Mouse (Mus musculus) hindbrain, embryonic 16.5 days (tissue): ENCODE measurements around the gene Prkg1. TPM values are rescaled to one million over a fixed set of nuclear protein-coding genes. Genes with fewer than 3 reads are reported as not detected.

Source experiments
- ATAC-seq: fragments of 200-750 bp; cut with Nextera tagmentation; 2 replicates; pipeline ENCODE4 v1.8.0; 2017; ENCODE audit warnings: moderate TSS enrichment, moderate library complexity
- H3K27ac ChIP-seq: fragments of 300-500 bp; sonication (generic); 2 replicates; pipeline ENCODE4 v1.5.1; 2014; ENCODE audit warnings: low read depth, mild to moderate bottlenecking, control low read depth, low read length, moderate library complexity
- H3K27me3 ChIP-seq: fragments of 300-500 bp; sonication (generic); replicated peaks from 2 replicates; pipeline ENCODE4 v1.6.1; 2014; ENCODE audit warnings: low read length; ENCODE audit not compliant: control insufficient read depth, insufficient read depth
- H3K36me3 ChIP-seq: fragments of 300-500 bp; sonication (generic); 2 replicates; pipeline ENCODE4 v1.6.1; 2014; ENCODE audit warnings: mild to moderate bottlenecking, low read length, moderate library complexity, mixed read lengths; ENCODE audit not compliant: control insufficient read depth, insufficient read depth
- H3K4me1 ChIP-seq: fragments of 300-500 bp; sonication (generic); 2 replicates; pipeline ENCODE4 v1.6.1; 2014; ENCODE audit warnings: low read depth, low read length; ENCODE audit not compliant: control insufficient read depth, insufficient read depth
- H3K4me2 ChIP-seq: fragments of 300-500 bp; sonication (generic); 2 replicates; pipeline ENCODE4 v1.6.1; 2014; ENCODE audit warnings: mild to moderate bottlenecking, low read length, control low read depth, moderate library complexity
- H3K4me3 ChIP-seq: fragments of 300-500 bp; sonication (generic); 2 replicates; pipeline ENCODE4 v1.5.1; 2014; ENCODE audit warnings: mild to moderate bottlenecking, low read length, control low read depth, moderate library complexity
- H3K9ac ChIP-seq: fragments of 300-500 bp; sonication (generic); 2 replicates; pipeline ENCODE4 v1.6.1; 2014; ENCODE audit warnings: low read depth, mild to moderate bottlenecking, control low read depth, low read length, moderate library complexity
- H3K9me3 ChIP-seq: fragments of 300-500 bp; sonication (generic); 2 replicates; pipeline ENCODE4 v1.6.1; 2014; ENCODE audit warnings: mild to moderate bottlenecking, low read length, moderate library complexity; ENCODE audit not compliant: control insufficient read depth
- WGBS: fragments of 180-500 bp; shearing (Covaris S2); extraction: QIAGEN DNeasy Blood & Tissue Kit; methylation state at CpG from one replicate; pipeline ENCODE4 v1.1.7; 2014; 5-methylcytosine and 5-hydroxymethylcytosine counted together
- polyA plus RNA-seq: library from polyadenylated mRNA; unstranded; fragments of >200 nt; fragmentation: Nextera tagmentation; extraction: Ambion mirVana; gene quantifications from 2 replicates; pipeline ENCODE4 v1.2.1, GENCODE M21; 2015

Gene Prkg1
- polyA plus RNA-seq, 1 experiment from 2014 or later: 4.8 TPM

GRCm38 (mm10) chr19:31514490-31514889 is 250.3 kb downstream of the Prkg1 start:
- no peak for ATAC-seq
- Histone ChIP-seq H3K4me3 (no peak overlapping the region), H3K27ac (no peak overlapping the region), H3K36me3 (no peaks in the 10 kb centered on the region), H3K4me2 (no peak overlapping the region), H3K9ac (no peak overlapping the region), H3K27me3 (no peaks in the 10 kb centered on the region), H3K4me1 (no peaks in the 10 kb centered on the region), H3K9me3 (no peaks in the 10 kb centered on the region)
- WGBS: 89% methylated on average over 2 of the region's 2 CpGs

- Histone ChIP-seq H3K9ac (no peak overlapping the region), H3K27ac (no peak overlapping the region), H3K27me3 (no peaks in the 10 kb centered on the region), H3K4me2 (no peak overlapping the region), H3K4me1 (no peaks in the 10 kb centered on the region), H3K36me3 (no peaks in the 10 kb centered on the region), H3K4me3 (no peak overlapping the region), H3K9me3 (no peaks in the 10 kb centered on the region)
- no peak for ATAC-seq
- 73% methylated on average over 3 of the region's 3 CpGs for WGBS
These were observed 257.0 kb downstream of the Prkg1 start for GRCm38 (mm10) chr19:31507831-31508230.

GRCm38 (mm10) chr19:31506296-31506695 is 258.5 kb downstream of the Prkg1 start:
- H3K9me3 ChIP-seq: no peaks in the 10 kb centered on the region
- no peak overlapping the region for H3K4me2 ChIP-seq
- no peaks in the 10 kb centered on the region for H3K36me3 ChIP-seq
- H3K9ac ChIP-seq: no peak overlapping the region
- no peak for ATAC-seq
- H3K4me1 ChIP-seq: no peaks in the 10 kb centered on the region
- no peak overlapping the region for H3K27ac ChIP-seq
- WGBS: 88% methylated on average over 2 of the region's 2 CpGs
- no peak overlapping the region for H3K4me3 ChIP-seq
- H3K27me3 ChIP-seq: no peaks in the 10 kb centered on the region

GRCm38 (mm10) chr19:31505041-31505440 is 259.8 kb downstream of the Prkg1 start:
- WGBS: 97% methylated on average over 2 of the region's 2 CpGs
- H3K27ac ChIP-seq: no peak overlapping the region

GRCm38 (mm10) chr19:31497386-31497785 is 267.4 kb downstream of the Prkg1 start:
- WGBS: 83% methylated on average over 4 of the region's 4 CpGs
- no peaks in the 10 kb centered on the region for H3K27me3 ChIP-seq
- H3K9ac ChIP-seq: no peak overlapping the region
- no peak overlapping the region for H3K4me3 ChIP-seq
- no peaks in the 10 kb centered on the region for H3K9me3 ChIP-seq
- no peak overlapping the region for H3K27ac ChIP-seq
- H3K4me1 ChIP-seq: no peaks in the 10 kb centered on the region
- H3K36me3 ChIP-seq: no peaks in the 10 kb centered on the region
- H3K4me2 ChIP-seq: no peak overlapping the region
- ATAC-seq: no peak

More at GRCm38 (mm10) chr19:31505041-31505440, 259.8 kb downstream of the Prkg1 start:
- no peak for ATAC-seq
- H3K4me1 ChIP-seq: no peaks in the 10 kb centered on the region
- H3K4me3 ChIP-seq: no peak overlapping the region
- no peaks in the 10 kb centered on the region for H3K9me3 ChIP-seq
- no peak overlapping the region for H3K4me2 ChIP-seq
- H3K9ac ChIP-seq: no peak overlapping the region
- H3K27me3 ChIP-seq: no peaks in the 10 kb centered on the region
- H3K36me3 ChIP-seq: no peaks in the 10 kb centered on the region

GRCm38 (mm10) chr19:31489606-31490005 is 275.2 kb downstream of the Prkg1 start:
- Histone ChIP-seq H3K36me3 (no peaks in the 10 kb centered on the region), H3K4me2 (no peak overlapping the region), H3K4me3 (no peak overlapping the region), H3K27ac (no peak overlapping the region), H3K4me1 (no peaks in the 10 kb centered on the region), H3K9ac (no peak overlapping the region), H3K9me3 (no peaks in the 10 kb centered on the region), H3K27me3 (no peaks in the 10 kb centered on the region)
- 62% methylated on average over 4 of the region's 4 CpGs for WGBS
- no peak; the same call in 1 of the 2 replicates for ATAC-seq

- WGBS: 32% methylated on average over 1 of the region's 1 CpGs
These were observed 293.1 kb downstream of the Prkg1 start for GRCm38 (mm10) chr19:31471766-31472165.

GRCm38 (mm10) chr19:31460188-31460587 is 304.6 kb downstream of the Prkg1 start:
- Histone ChIP-seq H3K27ac (no peak overlapping the region), H3K4me2 (no peak overlapping the region), H3K9ac (no peak overlapping the region), H3K27me3 (no peaks in the 10 kb centered on the region), H3K36me3 (no peaks in the 10 kb centered on the region), H3K9me3 (no peaks in the 10 kb centered on the region), H3K4me3 (no peak overlapping the region), H3K4me1 (no peaks in the 10 kb centered on the region)
- no peak for ATAC-seq

More at GRCm38 (mm10) chr19:31471766-31472165, 293.1 kb downstream of the Prkg1 start:
- Histone ChIP-seq H3K4me3 (no peak overlapping the region), H3K4me2 (no peak overlapping the region), H3K27me3 (no peaks in the 10 kb centered on the region), H3K9ac (no peak overlapping the region), H3K36me3 (no peaks in the 10 kb centered on the region), H3K4me1 (no peaks in the 10 kb centered on the region), H3K27ac (no peak overlapping the region), H3K9me3 (no peaks in the 10 kb centered on the region)
- ATAC-seq: no peak

- no peak overlapping the region for H3K4me3 ChIP-seq
- H3K4me2 ChIP-seq: no peak overlapping the region
- no peaks in the 10 kb centered on the region for H3K9me3 ChIP-seq
- H3K9ac ChIP-seq: no peak overlapping the region
- H3K4me1 ChIP-seq: no peaks in the 10 kb centered on the region
- H3K36me3 ChIP-seq: no peaks in the 10 kb centered on the region
- 94% methylated on average over 1 of the region's 1 CpGs for WGBS
- no peaks in the 10 kb centered on the region for H3K27me3 ChIP-seq
- no peak for ATAC-seq
- no peak overlapping the region for H3K27ac ChIP-seq
These were observed 320.7 kb downstream of the Prkg1 start for GRCm38 (mm10) chr19:31444101-31444500.

GRCm38 (mm10) chr19:31442311-31442710 is 322.5 kb downstream of the Prkg1 start:
- H3K9me3 ChIP-seq: no peaks in the 10 kb centered on the region
- WGBS: 74% methylated on average over 3 of the region's 3 CpGs
- no peak overlapping the region for H3K4me2 ChIP-seq
- H3K9ac ChIP-seq: no peak overlapping the region
- ATAC-seq: no peak
- H3K27me3 ChIP-seq: no peaks in the 10 kb centered on the region
- H3K27ac ChIP-seq: no peak overlapping the region
- H3K4me1 ChIP-seq: no peaks in the 10 kb centered on the region
- H3K36me3 ChIP-seq: no peaks in the 10 kb centered on the region
- H3K4me3 ChIP-seq: no peak overlapping the region
